Mouse (Mus musculus): ENCODE data around the gene Shc4.

The Shc4 gene

DNA sequence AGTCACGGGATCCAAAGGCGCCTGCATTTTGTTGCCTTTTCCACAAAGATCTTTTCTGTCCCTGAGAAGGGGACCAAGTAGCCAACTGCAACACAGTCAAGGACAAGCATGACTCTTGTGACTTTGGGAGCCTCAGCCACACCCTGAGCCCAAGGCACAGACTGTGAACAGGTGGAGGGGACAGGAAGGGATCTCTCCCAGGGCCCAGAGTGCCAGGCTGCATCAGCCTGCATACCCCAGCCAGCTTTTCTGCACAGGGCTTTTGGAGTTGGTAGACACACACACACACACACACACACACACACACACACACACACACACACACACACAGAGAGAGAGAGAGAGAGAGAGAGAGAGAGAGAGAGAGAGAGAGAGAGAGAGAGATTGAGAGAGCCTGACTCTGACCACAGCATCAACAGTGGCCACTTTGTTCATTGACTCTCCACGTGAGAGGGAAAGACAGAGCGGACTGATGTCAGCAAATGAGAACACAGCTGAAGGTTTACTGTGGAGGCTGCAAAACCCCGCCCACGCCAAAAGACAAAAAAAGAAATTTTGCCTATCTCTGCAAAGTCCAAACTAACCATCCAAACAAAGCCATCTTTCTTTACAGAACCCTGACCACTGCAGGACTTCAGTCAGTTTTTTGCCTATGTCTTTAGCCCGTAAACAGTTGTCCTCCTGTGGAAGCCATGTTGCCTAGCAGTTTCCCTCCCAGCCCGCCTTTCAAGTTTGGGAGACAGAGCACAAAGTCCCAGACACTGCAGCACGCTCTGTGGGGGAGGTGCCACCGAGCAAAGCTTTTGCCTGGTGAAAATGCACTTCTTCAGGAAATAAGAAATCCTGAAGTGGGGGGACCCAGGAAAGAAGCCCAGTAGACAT is 39.1 kb downstream of the Shc4 start:
- no peak for DNase-seq

DNA sequence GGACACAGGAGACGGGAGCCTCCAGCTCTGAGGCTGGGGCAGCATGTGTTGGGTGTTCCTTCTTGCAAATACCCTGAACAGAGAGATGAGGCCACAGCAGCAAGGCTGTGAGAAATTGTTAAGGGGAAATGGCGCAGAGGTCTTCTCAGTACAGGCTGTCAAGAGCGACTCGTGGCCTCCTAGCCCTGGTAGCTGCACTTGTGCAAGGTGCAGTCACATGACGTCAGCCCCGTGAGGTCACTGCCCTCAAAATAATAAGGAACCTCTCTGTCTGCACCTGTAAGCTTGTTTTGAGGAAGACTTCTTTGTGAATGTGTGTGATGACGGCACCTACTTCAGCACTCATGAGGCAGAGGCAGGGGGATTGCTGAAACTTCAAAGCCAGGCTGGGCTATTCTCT is 40.1 kb downstream of the Shc4 start:
- DNase-seq: no peak

DNA sequence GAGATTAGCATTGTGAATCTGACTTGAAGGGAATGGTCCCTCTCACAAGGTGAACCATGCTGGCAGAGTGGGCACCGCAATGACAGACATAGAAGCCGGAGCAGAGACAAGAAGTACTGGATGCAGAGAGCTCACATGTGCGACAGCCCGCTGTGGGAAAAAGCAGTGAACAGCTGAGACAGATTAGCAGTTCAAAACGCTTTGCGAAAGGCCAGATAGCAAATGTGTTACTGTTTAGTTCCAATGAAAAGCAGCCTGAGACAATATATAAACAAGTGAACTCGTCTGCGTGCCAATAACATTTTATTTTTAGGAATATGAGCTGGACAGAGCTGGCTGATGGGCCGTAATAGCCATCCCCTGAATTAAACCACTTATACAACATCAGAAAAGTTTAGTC is 42.1 kb downstream of the Shc4 start:
- no peak for DNase-seq

DNA sequence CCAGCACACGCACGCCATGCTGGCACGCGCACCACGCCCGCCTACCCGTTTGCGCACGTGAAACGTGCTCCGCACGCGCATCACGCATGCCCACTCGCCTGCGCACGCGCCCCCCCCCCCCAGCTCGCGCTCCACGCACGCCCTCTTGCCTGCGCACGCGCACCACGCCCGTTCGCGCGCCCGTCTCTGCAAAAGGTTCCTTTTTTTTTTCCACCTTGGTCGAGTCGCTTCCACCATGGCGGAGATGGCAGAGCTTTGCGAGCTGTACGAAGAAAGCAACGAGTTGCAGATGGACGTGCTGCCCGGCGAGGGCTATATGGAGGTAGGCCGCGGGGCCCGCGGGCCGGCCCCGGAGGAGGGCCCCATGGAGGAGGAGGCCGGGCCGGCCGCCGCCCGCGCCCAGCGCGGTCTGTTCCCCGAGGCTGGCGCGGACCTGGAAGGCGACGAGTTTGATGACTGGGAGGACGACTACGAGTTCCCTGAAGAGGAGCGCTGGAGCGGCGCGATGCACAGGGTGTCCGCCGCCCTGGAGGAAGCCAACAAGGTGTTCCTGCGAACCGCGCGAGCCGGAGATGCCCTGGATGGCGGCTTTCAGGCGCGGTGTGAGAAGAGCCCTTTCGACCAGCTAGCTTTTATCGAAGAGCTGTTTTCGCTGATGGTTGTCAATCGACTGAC is 50.9 kb downstream of the Shc4 start, which contains the start of gene Eid1:
Gene Eid1, plus strand, starts transcription at position 139 of the 675 bp plus-strand sequence.
- DNase-seq: peak; percentile 85

DNA sequence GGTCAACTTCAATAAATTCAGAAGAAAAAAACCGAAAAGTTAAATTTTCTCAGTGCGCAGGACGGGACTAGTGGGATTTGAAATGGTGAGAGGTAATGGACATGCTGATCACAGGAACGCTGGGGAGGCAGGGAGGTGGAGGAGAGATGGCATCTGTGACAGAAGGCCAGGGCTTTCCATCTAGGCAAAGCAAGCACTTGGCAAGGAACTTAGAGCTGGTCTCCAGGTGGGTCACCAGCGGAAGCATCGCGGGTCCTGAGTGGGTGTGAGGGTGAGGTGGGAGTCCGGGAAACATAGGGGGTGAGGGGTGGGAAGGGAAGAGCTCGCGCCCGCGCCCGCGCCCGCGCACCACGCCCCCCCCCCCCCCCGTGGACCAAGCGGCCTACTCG is 51.4 kb downstream of the Shc4 start:
- DNase-seq: no peak

DNA sequence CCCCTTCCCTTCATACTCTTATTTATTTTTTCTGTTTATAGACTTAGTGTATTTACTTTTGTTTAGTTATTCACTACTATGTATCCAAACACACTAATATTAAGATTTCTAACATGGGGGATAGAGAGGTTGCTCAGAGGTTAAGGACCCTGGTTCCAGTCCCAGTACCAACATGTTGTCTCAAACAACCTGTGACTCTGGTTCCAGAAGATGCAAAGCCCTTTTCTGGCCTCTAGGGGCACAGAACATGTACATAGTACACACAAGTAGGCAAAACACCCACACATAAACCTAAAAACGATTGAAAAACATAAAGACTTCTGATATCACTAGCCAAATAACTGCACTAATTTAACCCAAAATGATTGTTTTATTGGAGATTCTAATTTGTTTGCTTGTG is 53.1 kb downstream of the Shc4 start:
- peak; percentile 45 for DNase-seq

DNA sequence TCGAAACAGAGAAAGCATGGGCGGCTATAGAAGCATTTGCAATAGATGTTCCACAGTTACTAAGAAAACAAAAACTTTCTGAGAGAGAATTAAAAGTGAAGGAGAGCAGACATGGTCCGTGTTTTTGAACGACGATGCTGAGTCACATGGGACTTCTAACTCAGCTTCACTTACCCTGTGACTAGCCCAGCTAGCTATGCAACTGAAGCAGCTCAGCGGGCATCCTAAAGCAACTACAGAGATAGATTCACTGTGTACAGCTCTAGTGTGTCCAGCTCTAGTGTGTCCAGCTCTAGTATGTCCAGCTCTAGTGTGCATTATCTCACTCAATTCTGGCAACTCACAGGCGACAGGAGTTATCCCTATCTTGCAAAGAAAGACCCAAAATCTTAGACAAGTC is 56.2 kb downstream of the Shc4 start:
- DNase-seq: no peak

DNA sequence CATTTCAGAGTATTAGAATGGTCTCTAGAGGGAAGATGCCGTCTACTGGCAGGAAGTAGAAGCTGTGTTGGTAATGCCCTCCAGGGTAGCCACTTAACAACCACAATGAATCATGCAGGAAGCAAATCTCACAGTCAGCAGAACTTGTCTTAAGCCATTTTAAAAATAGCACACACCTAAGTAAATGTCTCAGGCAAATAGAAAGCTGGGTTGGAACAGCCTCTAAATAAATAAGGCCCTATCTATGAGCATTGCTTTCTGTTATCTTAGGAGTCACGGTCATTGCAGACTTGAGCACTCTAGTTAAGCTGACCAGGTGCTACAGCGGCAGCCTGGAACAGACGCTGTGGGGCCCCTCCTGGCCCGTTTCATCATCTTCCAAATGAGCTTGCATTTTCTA is 56.8 kb downstream of the Shc4 start:
- no peak for DNase-seq

DNA sequence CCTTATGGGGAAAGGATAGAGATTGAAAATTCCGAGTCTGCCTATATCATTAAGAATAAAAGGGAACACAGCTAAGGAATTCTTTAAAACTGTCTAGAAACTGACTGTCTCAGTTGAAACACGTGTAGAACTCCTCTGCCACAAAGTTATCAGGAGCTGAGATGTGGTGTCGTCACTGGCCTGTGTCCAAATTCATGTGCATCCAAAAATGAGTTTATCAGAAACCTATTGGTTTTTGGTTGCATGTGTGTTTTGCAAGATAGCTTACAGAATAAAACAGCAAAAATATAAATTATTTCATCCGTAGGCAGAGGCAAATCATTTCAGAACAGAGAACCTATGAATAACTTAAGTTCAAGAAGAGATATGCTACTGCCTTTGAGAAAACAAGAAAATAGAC is 57.3 kb downstream of the Shc4 start:
- DNase-seq: no peak

DNA sequence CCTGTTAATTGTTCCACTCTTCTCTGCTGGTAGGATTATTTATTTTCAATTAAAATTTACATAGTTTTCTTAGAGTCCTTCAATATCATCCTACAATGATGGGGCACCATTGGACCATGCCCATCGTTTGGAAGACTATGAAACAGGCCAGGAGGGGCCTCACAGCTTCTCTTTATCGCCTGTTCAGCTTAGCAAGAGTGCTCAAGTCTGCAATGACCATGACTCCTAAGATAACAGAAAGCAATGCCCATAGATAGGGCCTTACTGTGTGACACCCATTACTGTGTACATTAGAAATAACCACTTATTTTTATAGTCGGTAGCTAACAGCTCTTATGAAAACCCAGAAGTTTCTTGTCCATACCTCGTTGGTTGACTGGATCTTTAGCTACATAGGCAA is 58.0 kb downstream of the Shc4 start:
- no peak for DNase-seq

DNA sequence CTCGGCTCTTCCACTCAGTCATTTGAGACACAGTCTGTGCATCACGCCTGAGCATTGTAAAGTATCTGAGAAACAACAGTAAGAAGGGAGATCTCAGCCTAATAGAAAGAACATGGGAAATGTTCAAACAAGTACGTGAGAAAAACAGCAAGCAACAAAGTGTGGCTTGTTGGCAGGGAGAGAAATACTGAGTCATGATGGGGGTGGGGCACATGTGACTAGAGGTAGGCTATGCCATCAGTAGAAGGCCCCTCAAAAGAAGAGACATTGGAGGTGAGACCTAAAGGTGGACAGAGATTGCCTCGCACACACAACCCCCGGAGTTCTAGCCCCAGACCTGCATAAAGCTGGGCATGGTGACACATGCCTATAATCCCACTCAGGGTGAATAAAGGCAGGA is 58.7 kb downstream of the Shc4 start:
- DNase-seq: no peak

DNA sequence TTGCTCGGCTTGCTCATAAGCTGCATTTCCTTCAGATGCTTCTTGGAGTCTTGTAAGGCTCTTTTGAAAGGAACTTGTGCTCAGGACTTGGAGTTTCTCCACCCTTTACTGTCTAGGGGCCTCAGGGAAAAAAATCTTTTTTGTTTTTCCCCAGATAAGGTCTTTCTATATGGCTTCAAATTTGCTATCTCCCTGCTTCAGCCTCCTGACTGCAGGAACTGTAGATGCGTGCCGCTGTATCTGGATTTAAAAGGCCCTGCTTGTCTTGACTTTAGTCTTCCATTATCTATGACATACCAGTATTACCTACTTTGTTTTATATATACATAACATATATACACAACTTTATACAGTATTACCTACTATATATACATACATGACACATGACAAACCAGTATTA is 61.4 kb downstream of the Shc4 start:
- DNase-seq: no peak

DNA sequence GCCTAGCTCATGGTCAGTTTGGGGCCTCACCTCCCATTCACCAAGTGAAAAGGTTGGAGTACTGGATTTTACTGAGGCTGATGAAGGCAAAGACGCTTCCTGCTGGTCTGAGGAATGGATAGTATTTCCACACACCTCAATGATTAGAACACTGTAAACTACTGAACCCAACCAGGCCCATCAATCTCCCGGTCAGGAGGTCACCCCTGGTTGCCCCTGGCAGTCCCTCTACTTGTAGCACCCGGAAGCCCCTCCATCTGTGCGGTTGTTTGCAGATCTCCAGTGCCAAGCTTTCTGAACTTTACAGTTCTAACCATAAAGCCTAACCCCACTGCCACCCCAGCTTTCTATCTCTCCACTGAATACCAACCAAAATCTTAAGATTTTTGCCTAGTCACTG is 62.8 kb downstream of the Shc4 start:
- DNase-seq: no peak

DNA sequence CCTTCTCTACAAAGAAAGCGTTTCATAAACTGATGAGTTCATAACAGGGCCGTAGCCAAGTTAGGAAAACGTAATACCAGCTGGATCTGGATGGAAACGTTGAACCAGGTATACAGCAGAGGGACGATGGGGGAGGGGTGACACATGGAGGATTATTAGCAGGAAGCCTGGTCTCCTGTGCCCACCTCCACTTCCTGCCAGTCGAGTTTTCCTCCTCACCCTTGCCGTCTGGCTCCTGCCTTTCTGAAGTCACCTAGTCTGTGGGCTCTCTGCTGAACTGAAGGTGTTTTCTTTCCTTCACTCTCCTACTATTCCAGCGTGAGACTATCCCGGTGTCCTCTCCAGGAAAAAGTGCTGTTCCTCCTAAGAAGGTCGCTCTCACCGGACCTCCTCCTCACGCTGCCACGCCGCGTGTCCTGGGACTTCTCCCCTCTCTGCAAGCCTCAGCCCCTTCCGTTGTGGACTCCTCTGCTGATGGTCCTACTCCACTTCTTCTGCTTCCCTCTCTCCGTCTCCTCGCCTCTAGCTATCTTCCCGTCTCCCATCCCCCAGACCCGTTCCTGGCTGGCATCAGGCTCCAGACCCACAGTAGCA is 63.3 kb downstream of the Shc4 start:
- DNase-seq: peak; percentile 51

DNA sequence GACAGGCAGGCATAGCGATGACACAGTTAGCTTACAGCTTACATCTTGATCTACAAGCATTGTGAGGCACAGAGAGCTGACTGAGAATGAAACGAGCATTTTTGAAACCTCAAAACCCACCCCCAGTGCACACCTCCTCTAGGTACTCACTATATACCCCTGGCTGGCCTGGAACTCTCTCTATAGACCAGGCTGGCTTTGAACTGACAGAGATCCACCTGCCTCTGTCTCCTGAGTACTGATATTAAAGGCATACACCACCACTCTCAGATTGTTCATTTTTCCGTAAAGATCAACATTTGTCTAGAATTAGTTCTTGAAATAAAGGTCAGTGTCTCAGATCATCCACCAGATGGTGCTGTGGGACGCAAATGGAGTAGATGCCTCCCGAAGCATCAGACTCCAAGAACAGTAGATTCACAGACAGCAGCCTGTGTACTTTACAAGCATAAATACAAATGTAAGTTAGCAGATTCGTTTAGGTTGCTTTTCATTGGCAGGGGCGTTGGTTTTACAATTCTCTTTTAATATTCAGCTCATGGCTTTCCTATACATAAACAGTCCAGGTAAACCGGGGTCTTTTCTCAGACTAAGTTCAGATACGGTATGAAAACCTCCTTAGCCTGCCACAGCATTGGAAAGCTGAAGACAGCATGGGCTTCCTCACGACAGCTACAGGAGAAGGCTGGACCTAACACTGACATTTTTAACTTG is 64.0 kb downstream of the Shc4 start:
- peak; percentile 79 for DNase-seq

DNA sequence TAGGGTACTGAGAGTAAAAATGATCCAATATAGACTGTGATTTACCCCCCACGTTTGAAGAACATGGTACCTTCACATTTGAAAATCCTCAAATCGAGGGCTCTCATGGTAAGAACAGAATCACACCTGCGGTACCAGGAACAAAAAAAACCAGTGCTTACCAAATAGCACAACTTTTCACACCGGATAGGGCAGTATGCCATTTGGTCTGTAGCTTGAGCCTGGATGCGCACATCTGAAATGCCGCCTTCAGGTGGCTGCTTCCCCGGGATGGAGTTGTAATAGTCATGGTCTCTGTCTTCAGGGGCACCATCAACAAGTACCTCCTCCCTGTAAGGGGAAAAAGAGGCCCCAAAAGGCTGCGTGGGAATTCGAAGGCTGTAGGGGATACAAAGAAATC is 68.6 kb downstream of the Shc4 start:
- DNase-seq: no peak

DNA sequence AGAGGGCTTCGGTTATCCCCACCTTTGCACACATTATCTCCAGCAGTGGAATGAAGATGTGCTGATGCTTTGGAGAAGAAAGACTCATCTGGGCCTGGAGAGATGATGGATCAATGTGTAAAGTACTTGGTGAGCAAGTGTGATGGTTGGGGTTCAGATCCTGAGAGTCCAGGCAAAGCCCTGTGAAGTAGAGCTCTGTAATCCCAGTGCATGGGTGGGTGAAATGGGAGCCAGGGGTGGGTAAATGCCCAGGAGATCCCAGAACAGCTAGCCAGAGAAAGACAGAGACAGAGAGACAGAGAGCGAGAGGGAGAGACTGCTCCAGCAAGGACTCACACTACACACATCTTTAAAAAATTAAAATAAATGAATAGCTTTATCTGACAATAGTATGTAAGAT is 70.7 kb downstream of the Shc4 start:
- DNase-seq: no peak

DNA sequence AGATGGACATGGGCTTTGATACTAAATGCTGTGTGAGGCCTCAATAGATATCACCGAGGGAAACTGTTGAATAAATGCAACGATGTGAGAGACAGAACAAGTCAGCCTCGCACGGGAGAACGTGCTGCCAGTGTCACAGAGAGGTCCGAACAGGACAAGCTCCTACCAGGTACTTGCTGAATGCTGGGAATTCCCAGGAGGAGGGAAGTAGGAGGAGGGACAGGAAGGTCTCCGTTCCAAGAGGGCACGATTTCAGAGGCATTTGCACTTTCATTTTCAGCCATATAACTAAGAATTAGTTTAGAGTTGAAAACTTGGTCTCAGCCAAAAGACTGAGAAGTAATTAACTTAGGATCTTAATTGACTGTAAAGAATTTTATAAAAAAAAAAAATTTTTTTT is 72.4 kb downstream of the Shc4 start:
- no peak for DNase-seq

DNA sequence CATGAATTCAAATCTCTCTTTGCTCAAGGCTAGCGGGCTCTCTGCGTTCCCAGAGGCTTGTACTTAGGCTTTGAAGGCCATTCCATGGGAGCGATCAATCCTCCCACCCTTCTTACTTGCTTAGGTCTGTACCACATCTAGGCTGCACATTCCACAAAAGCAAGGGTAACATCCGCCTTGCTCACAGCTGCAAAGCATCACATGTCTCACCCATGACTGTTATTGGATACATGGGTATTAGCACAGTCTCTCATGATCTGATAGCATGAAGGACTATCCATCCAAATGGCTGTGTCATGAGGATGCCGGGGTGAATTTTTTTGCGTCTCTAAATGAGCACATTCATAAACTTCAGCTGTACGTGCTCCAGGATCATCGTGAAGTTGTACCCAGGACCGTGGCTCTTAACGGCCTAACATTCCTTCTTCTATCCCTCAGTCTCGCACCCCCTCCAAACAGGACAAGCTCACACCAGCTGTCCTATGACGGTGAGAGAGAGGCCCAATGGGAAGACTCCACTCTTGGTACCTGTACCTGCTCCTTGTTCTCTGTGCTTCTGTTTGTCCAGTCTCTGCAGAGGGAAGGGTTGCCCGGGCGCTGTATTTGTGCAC is 73.1 kb downstream of the Shc4 start:
- no peak for DNase-seq

DNA sequence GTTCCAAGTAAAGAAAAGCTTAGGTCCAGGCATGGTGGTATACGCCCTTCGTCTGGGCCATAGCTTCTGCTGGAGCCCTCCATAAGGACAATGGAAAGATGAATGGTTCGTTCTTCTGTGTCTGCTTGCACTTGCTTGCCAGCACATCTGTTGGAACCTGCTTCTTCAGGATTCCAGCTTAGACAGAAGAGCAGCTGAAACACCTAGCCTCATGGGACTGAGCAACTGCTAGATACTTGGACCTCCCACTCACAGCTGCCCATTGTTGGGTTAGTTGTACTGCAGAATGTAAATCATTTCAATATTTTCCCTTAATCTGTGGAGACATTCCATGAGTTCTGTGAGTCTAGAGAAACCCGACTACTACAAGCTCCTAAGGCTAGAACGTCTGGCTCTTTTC is 73.9 kb downstream of the Shc4 start:
- DNase-seq: no peak

DNA sequence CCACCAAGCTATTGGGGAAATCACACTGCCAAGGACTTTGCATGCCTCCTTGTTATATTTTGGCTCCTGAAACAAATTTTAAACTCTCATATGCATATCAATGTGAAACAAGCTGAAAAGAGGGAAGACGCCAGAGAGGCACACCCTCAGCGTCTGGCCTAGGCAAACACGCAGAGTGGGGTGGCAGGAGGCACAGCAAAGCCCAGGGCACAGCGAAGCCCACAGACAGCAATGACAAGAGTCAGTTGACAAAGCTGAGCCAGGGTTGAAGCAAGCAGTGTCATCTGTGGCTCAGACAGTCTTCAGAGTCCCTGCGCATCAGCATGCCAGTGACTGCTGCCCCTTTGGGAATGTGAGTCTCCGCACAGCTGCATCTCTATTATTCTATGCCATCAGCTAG is 79.0 kb downstream of the Shc4 start:
- no peak for DNase-seq

DNA sequence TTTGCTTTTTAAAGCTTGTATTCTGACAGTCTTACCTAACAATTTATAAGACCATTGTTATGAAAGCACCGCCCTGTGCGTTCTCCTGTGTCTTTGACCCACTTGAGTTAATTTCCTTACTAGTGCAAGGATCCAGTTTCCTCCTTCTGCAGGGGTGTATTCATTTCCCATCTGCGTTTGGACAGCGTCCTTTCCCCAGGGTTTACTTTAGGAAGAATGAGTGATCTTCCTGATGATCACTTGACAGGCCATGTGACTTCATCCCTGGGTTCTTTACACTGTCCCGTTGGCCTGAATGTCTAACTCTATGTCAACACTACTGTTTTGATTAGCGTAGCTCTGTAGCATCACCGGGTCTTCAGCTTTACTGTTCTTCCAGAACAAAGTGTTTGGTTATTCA is 86.6 kb downstream of the Shc4 start:
- no peak for DNase-seq

DNA sequence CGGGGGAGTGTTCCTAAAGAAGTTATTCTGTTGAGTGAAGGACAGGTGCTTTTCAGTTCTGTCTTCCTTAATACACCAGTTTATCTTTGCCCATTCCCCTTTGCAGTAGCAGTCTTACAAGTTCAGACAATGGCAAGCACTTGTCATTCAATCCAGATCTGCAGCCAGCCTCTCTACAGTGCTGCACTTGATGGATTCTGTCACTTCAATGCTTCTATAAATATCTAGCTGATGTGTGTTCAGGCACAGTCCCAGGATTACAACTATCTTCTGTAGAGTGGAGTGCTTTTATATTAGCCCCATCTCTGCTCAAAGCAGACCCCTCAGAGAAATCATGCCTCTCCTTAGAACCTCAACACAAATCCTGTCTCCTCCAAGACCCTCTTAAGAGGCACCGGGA is 93.9 kb downstream of the Shc4 start:
- no peak for DNase-seq
